Mouse (Mus musculus): ENCODE data around the gene Ash1l. TPM values are rescaled to one million over a fixed set of nuclear protein-coding genes. Genes with fewer than 3 reads are reported as not detected.
A peak's percentile ranks its signal among the peaks of the same experiment; 100 is the strongest.

The Ash1l gene
- polyA plus RNA-seq, 1 experiment: 4.7 TPM

- Histone ChIP-seq H3K79me2 (ENCODE audit: control insufficient read depth, insufficient read depth) (no peaks in the 10 kb centered on the region), H3K4me2 (ENCODE audit: low read depth) (no peak overlapping the region), H3K36me3 (ENCODE audit: control insufficient read depth, insufficient read depth) (no peaks in the 10 kb centered on the region), H3K27me3 (ENCODE audit: control insufficient read depth, insufficient read depth, insufficient read length) (no peaks in the 10 kb centered on the region), H3ac (ENCODE audit: control insufficient read depth, insufficient read length) (no peak overlapping the region), H3K4me3 (no peak overlapping the region)
- no peak for TF ChIP-seq TCF12 (IDR thresholded peaks at IDR 0.05; ENCODE audit: insufficient read depth, poor library complexity, severe bottlenecking)
- peak; percentile 9 for TF ChIP-seq MAX (IDR thresholded peaks at IDR 0.05; ENCODE audit: low read depth)
- TF ChIP-seq MYOG (IDR thresholded peaks at IDR 0.05; ENCODE audit: control insufficient read depth in 1 of 3, insufficient read depth in 1 of 3, insufficient read length in 2 of 3, low read depth in 2 of 3): no peak
Measured at GRCm38 (mm10) chr3:89087338-89088110, 137.1 kb downstream of the Ash1l start.

- Histone ChIP-seq H3K36me3 (ENCODE audit: control insufficient read depth, insufficient read depth) (no peaks in the 10 kb centered on the region), H3K4me2 (ENCODE audit: low read depth) (peak overlapping the region; percentile 99), H3K4me3 (peak overlapping the region; percentile 73), H3K79me2 (ENCODE audit: control insufficient read depth, insufficient read depth) (no peaks in the 10 kb centered on the region), H3K27me3 (ENCODE audit: control insufficient read depth, insufficient read depth, insufficient read length) (no peaks in the 10 kb centered on the region), H3ac (ENCODE audit: control insufficient read depth, insufficient read length) (no peak overlapping the region)
- TF ChIP-seq CEBPB (IDR thresholded peaks at IDR 0.05; ENCODE audit: insufficient read depth, poor library complexity, severe bottlenecking): no peak
- TF ChIP-seq SRF (IDR thresholded peaks at IDR 0.05; ENCODE audit: control insufficient read depth, insufficient read length, low read depth): no peak
- no peak for TF ChIP-seq TCF3 (IDR thresholded peaks at IDR 0.05; ENCODE audit: insufficient read length, low read depth)
- TF ChIP-seq TCF12 (IDR thresholded peaks at IDR 0.05; ENCODE audit: insufficient read depth, poor library complexity, severe bottlenecking): no peak
- no peak for TF ChIP-seq MYOG (IDR thresholded peaks at IDR 0.05; ENCODE audit: control insufficient read depth in 1 of 3, insufficient read depth in 1 of 3, insufficient read length in 2 of 3, low read depth in 2 of 3)
- TF ChIP-seq E2F4 (IDR thresholded peaks at IDR 0.05; ENCODE audit: insufficient read depth): no peak
- TF ChIP-seq MYOD1 (IDR thresholded peaks at IDR 0.05; ENCODE audit: control insufficient read depth in 1 of 3, insufficient read length in 2 of 3, low read depth in 2 of 3): no peak
- TF ChIP-seq POLR2AphosphoS2 (IDR thresholded peaks at IDR 0.05; ENCODE audit: insufficient read length, low read depth): no peak
- no peak for TF ChIP-seq POLR2A (IDR thresholded peaks at IDR 0.05; ENCODE audit: insufficient read length, low read depth)
- no peak for TF ChIP-seq MAX (IDR thresholded peaks at IDR 0.05; ENCODE audit: low read depth)
- no peak for TF ChIP-seq REST (IDR thresholded peaks at IDR 0.05; ENCODE audit: insufficient read depth, insufficient read length)
Measured at GRCm38 (mm10) chr3:89088974-89089373, 138.6 kb downstream of the Ash1l start.

DNA sequence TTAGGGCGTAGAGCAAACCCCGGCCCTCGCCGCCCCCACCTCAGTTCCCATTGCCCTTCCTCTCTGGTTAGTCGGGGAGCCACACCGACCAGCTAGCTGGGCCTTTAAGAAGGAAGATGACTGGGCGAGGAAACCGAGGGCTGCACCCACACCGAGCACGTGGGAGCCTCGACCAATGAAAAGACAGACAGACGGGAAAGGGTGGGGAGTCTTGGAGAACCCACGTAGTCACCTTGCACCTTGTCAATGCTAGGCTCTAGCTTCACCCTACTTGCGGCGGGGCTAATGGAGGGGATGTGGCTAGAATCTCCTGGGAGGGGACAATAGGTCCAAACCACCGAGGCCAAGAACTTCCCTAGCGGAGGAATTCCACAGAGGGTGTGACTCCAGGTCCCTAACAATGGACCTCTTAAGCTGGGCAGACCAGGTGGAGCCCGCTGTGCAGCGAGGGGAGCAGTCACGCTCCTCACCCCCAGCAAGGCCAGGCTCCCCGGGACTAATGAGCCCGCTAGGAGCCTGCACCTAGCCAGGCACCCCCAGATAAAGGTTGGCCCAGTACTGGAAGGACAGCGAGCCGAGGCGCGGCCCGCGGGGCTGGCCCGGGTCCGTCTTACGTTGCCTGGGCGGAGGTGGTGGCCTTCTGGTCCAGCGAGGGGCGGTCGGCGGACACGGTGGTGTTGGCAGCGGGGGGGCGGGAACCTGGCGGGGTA, 139.6 kb downstream of the Ash1l start:
- H3ac ChIP-seq (ENCODE audit: control insufficient read depth, insufficient read length): peak overlapping the region; percentile 39
- no peaks in the 10 kb centered on the region for H3K27me3 ChIP-seq (ENCODE audit: control insufficient read depth, insufficient read depth, insufficient read length)
- no peaks in the 10 kb centered on the region for H3K36me3 ChIP-seq (ENCODE audit: control insufficient read depth, insufficient read depth)
- H3K4me2 ChIP-seq (ENCODE audit: low read depth): peak overlapping the region; percentile 99
- no peaks in the 10 kb centered on the region for H3K79me2 ChIP-seq (ENCODE audit: control insufficient read depth, insufficient read depth)
- peak overlapping the region; percentile 73 for H3K4me3 ChIP-seq
- peak; percentile 77 for TF ChIP-seq POLR2A (IDR thresholded peaks at IDR 0.05; ENCODE audit: insufficient read length, low read depth)
- no peak for TF ChIP-seq TCF3 (IDR thresholded peaks at IDR 0.05; ENCODE audit: insufficient read length, low read depth)
- no peak for TF ChIP-seq SRF (IDR thresholded peaks at IDR 0.05; ENCODE audit: control insufficient read depth, insufficient read length, low read depth)
- peak; percentile 98 for TF ChIP-seq USF1 (IDR thresholded peaks at IDR 0.05; ENCODE audit: low read depth)
- no peak for TF ChIP-seq TCF12 (IDR thresholded peaks at IDR 0.05; ENCODE audit: insufficient read depth, poor library complexity, severe bottlenecking)
- TF ChIP-seq POLR2AphosphoS2 (IDR thresholded peaks at IDR 0.05; ENCODE audit: insufficient read length, low read depth): peak; percentile 75
- no peak for TF ChIP-seq MYOG (IDR thresholded peaks at IDR 0.05; ENCODE audit: control insufficient read depth in 1 of 3, insufficient read depth in 1 of 3, insufficient read length in 2 of 3, low read depth in 2 of 3)
- no peak for TF ChIP-seq MAX (IDR thresholded peaks at IDR 0.05; ENCODE audit: low read depth)
- TF ChIP-seq REST (IDR thresholded peaks at IDR 0.05; ENCODE audit: insufficient read depth, insufficient read length): no peak
- no peak for TF ChIP-seq E2F4 (IDR thresholded peaks at IDR 0.05; ENCODE audit: insufficient read depth)

- Histone ChIP-seq H3K79me2 (ENCODE audit: control insufficient read depth, insufficient read depth) (no peaks in the 10 kb centered on the region), H3K4me2 (ENCODE audit: low read depth) (peak overlapping the region; percentile 99), H3ac (ENCODE audit: control insufficient read depth, insufficient read length) (peak overlapping the region; percentile 39), H3K36me3 (ENCODE audit: control insufficient read depth, insufficient read depth) (no peaks in the 10 kb centered on the region), H3K4me3 (peak overlapping the region; percentile 73), H3K27me3 (ENCODE audit: control insufficient read depth, insufficient read depth, insufficient read length) (no peaks in the 10 kb centered on the region)
- TF ChIP-seq MAX (IDR thresholded peaks at IDR 0.05; ENCODE audit: low read depth): no peak
- TF ChIP-seq TCF12 (IDR thresholded peaks at IDR 0.05; ENCODE audit: insufficient read depth, poor library complexity, severe bottlenecking): peak; percentile 89
- TF ChIP-seq USF1 (IDR thresholded peaks at IDR 0.05; ENCODE audit: low read depth): no peak
- TF ChIP-seq POLR2AphosphoS2 (IDR thresholded peaks at IDR 0.05; ENCODE audit: insufficient read length, low read depth): peak; percentile 86
- peak in 2 of 3 experiments; percentile 14 to 75 for TF ChIP-seq MYOG (IDR thresholded peaks at IDR 0.05; ENCODE audit: control insufficient read depth in 1 of 3, insufficient read depth in 1 of 3, insufficient read length in 2 of 3, low read depth in 2 of 3)
- no peak for TF ChIP-seq E2F4 (IDR thresholded peaks at IDR 0.05; ENCODE audit: insufficient read depth)
- no peak for TF ChIP-seq REST (IDR thresholded peaks at IDR 0.05; ENCODE audit: insufficient read depth, insufficient read length)
- peak in 2 of 3 experiments; percentile 100 for TF ChIP-seq MYOD1 (IDR thresholded peaks at IDR 0.05; ENCODE audit: control insufficient read depth in 1 of 3, insufficient read length in 2 of 3, low read depth in 2 of 3)
- no peak for TF ChIP-seq CEBPB (IDR thresholded peaks at IDR 0.05; ENCODE audit: insufficient read depth, poor library complexity, severe bottlenecking)
- TF ChIP-seq SRF (IDR thresholded peaks at IDR 0.05; ENCODE audit: control insufficient read depth, insufficient read length, low read depth): peak; percentile 45
- peak; percentile 97 for TF ChIP-seq TCF3 (IDR thresholded peaks at IDR 0.05; ENCODE audit: insufficient read length, low read depth)
- peak; percentile 83 for TF ChIP-seq POLR2A (IDR thresholded peaks at IDR 0.05; ENCODE audit: insufficient read length, low read depth)
Measured at GRCm38 (mm10) chr3:89090694-89091655, 140.6 kb downstream of the Ash1l start.

Measured in myocyte (in vitro differentiated cells).